Mouse (Mus musculus) embryonic facial prominence, embryonic 11.5 days (tissue): ENCODE measurements around the gene Sema6b. TPM values are rescaled to one million over a fixed set of nuclear protein-coding genes. Genes with fewer than 3 reads are reported as not detected.
A peak's percentile ranks its signal among the peaks of the same experiment; 100 is the strongest.
"Not testable (repeated sequence)": the region's sequence is repeated elsewhere in the genome, so short reads cannot be mapped to it uniquely, and the experiment has no call there.

Experiments used
- ATAC-seq: fragments of 200-750 bp; cut with Nextera tagmentation; replicated peaks from 2 replicates; pipeline ENCODE4 v1.8.0; 2017; ENCODE audit warnings: low read depth; ENCODE audit not compliant: insufficient number of reproducible peaks, low FRiP score, low TSS enrichment
- DNase-seq: peaks from one replicate; pipeline ENCODE4 v3.0.0-alpha.2; 2015; ENCODE audit warnings: low spot score
- H3K27ac ChIP-seq: fragments of 300-500 bp; sonication (generic); replicated peaks from 2 replicates; pipeline ENCODE4 v1.5.1; 2014; ENCODE audit warnings: mild to moderate bottlenecking, low read depth, low read length, control low read depth
- H3K27me3 ChIP-seq: fragments of 300-500 bp; sonication (generic); 2 replicates; pipeline ENCODE4 v1.6.1; 2014; ENCODE audit warnings: mild to moderate bottlenecking, low read length, moderate library complexity, mixed read lengths; ENCODE audit not compliant: control insufficient read depth, insufficient read depth
- H3K36me3 ChIP-seq: fragments of 300-500 bp; sonication (generic); replicated peaks from 2 replicates; pipeline ENCODE4 v1.6.1; 2014; ENCODE audit warnings: low read depth, mild to moderate bottlenecking, low read length, moderate library complexity, mixed read lengths; ENCODE audit not compliant: control insufficient read depth, insufficient read depth
- H3K4me1 ChIP-seq: fragments of 300-500 bp; sonication (generic); 2 replicates; pipeline ENCODE4 v1.6.1; 2014; ENCODE audit warnings: low read length, mixed read lengths; ENCODE audit not compliant: control insufficient read depth, insufficient read depth
- H3K4me2 ChIP-seq: fragments of 300-500 bp; sonication (generic); 2 replicates; pipeline ENCODE4 v1.6.1; 2014; ENCODE audit warnings: low read depth, mild to moderate bottlenecking, control low read depth, low read length, moderate library complexity
- H3K4me3 ChIP-seq: fragments of 300-500 bp; sonication (generic); 2 replicates; pipeline ENCODE4 v1.5.1; 2014; ENCODE audit warnings: low read depth, low read length, control low read depth
- H3K9ac ChIP-seq: fragments of 300-500 bp; sonication (generic); replicated peaks from 2 replicates; pipeline ENCODE4 v1.6.1; 2014; ENCODE audit warnings: mild to moderate bottlenecking, control low read depth, low read length
- H3K9me3 ChIP-seq: fragments of 300-500 bp; sonication (generic); replicated peaks from 2 replicates; pipeline ENCODE4 v1.6.1; 2016; ENCODE audit warnings: mild to moderate bottlenecking, low read length, inconsistent platforms, mixed read lengths; ENCODE audit not compliant: control insufficient read depth
- WGBS: fragments of 180-500 bp; shearing (Covaris S2); extraction: QIAGEN DNeasy Blood & Tissue Kit; methylation state at CpG from one replicate; pipeline ENCODE4 v1.1.7; 2014; 5-methylcytosine and 5-hydroxymethylcytosine counted together
- polyA plus RNA-seq: library from polyadenylated mRNA; unstranded; fragments of >200 nt; fragmentation: Nextera tagmentation; extraction: Ambion mirVana; gene quantifications from 2 replicates; pipeline ENCODE4 v1.2.1, GENCODE M21; 2014

The Sema6b gene
- polyA plus RNA-seq, 1 experiment from 2014 or later = 1.1 TPM

- 87% methylated on average over 1 of the region's 1 CpGs for whole genome bisulfite sequencing
- ATAC-seq (no peak), DNase-seq (no peak)
- Histone ChIP-seq H3K36me3 (peaks cover 11% of the 10 kb centered on the region), H3K4me1 (no peaks in the 10 kb centered on the region), H3K27ac (no peak overlapping the region), H3K9me3 (no peaks in the 10 kb centered on the region), H3K9ac (no peak overlapping the region), H3K27me3 (no peaks in the 10 kb centered on the region), H3K4me2 (no peak overlapping the region), H3K4me3 (no peak overlapping the region)
Measured at GRCm38 (mm10) chr17:56092312-56092711, 47.8 kb downstream of the Sema6b start.

GRCm38 (mm10) chr17:56080781-56081585 is 59.2 kb downstream of the Sema6b start:
- no peaks in the 10 kb centered on the region for H3K9me3 ChIP-seq
- H3K9ac ChIP-seq = peak overlapping the region; percentile 82
- WGBS = 9% methylated on average over 8 of the region's 8 CpGs
- H3K4me1 ChIP-seq = peaks cover 4% of the 10 kb centered on the region; the same call in 1 of the 2 replicates
- no peaks in the 10 kb centered on the region for H3K27me3 ChIP-seq
- ATAC-seq (peak; percentile 50), DNase-seq (peak; percentile 93)
- peak overlapping the region; percentile 96 for H3K4me3 ChIP-seq
- H3K36me3 ChIP-seq = no peaks in the 10 kb centered on the region; the same call in 1 of the 2 replicates
- H3K27ac ChIP-seq = no peak overlapping the region
- peak overlapping the region; percentile 92 for H3K4me2 ChIP-seq

- WGBS = 1% methylated on average over 11 of the region's 11 CpGs
- H3K9ac ChIP-seq = peak overlapping the region; percentile 82
- no peaks in the 10 kb centered on the region; the same call in 1 of the 2 replicates for H3K36me3 ChIP-seq
- no peaks in the 10 kb centered on the region for H3K27me3 ChIP-seq
- H3K4me3 ChIP-seq = peak overlapping the region; percentile 96
- DNase-seq = no peak
- H3K27ac ChIP-seq = no peak overlapping the region
- H3K4me2 ChIP-seq = peak overlapping the region; percentile 92
- peak; percentile 0; the same call in 1 of the 2 replicates for ATAC-seq
- peaks cover 4% of the 10 kb centered on the region; the same call in 1 of the 2 replicates for H3K4me1 ChIP-seq
- no peaks in the 10 kb centered on the region for H3K9me3 ChIP-seq
Measured at GRCm38 (mm10) chr17:56079921-56080320, 60.2 kb downstream of the Sema6b start.

- Histone ChIP-seq H3K4me3 (peak within 1 kb of the TSS; percentile 96), H3K4me2 (peak within 1 kb of the TSS; percentile 92)
Measured at GRCm38 (mm10) chr17:56078880-56079795, 61.0 kb downstream of the Sema6b start, which contains the start of gene Hdgfl2. TSS of gene Hdgfl2 (plus strand) at chr17:56079634.

GRCm38 (mm10) chr17:56078361-56078760 is 61.8 kb downstream of the Sema6b start:
- not testable (repeated sequence) for H3K4me3 ChIP-seq, H3K4me1 ChIP-seq, DNase-seq, H3K27ac ChIP-seq, ATAC-seq, H3K36me3 ChIP-seq, H3K27me3 ChIP-seq, H3K4me2 ChIP-seq, H3K9me3 ChIP-seq, H3K9ac ChIP-seq
- 63% methylated on average over 9 of the region's 9 CpGs for WGBS

More at GRCm38 (mm10) chr17:56078880-56079795, 61.0 kb downstream of the Sema6b start, which contains the start of gene Hdgfl2:
- DNase-seq (peak; percentile 100), ATAC-seq (peak; percentile 90)
- no peaks in the 10 kb centered on the region for H3K9me3 ChIP-seq
- WGBS = under 1% methylated on average over 61 of the region's 61 CpGs
- no peak within 1 kb of the TSS for H3K27ac ChIP-seq
- peak within 1 kb of the TSS; percentile 82 for H3K9ac ChIP-seq
- H3K36me3 ChIP-seq = no peaks in the 10 kb centered on the region; the same call in 1 of the 2 replicates
- H3K4me1 ChIP-seq = peaks cover 4% of the 10 kb centered on the region; the same call in 1 of the 2 replicates
- no peaks in the 10 kb centered on the region for H3K27me3 ChIP-seq

- no peaks in the 10 kb centered on the region; the same call in 1 of the 2 replicates for H3K36me3 ChIP-seq
- no peak overlapping the region for H3K27ac ChIP-seq
- no peak overlapping the region for H3K4me3 ChIP-seq
- H3K4me2 ChIP-seq = no peak overlapping the region
- WGBS = 90% methylated on average over 5 of the region's 5 CpGs
- ATAC-seq = no peak
- no peak overlapping the region for H3K9ac ChIP-seq
- no peaks in the 10 kb centered on the region for H3K9me3 ChIP-seq
- no peaks in the 10 kb centered on the region for H3K27me3 ChIP-seq
- DNase-seq = no peak
- H3K4me1 ChIP-seq = peaks cover 4% of the 10 kb centered on the region
Measured at GRCm38 (mm10) chr17:56077523-56077922, 62.6 kb downstream of the Sema6b start.

GRCm38 (mm10) chr17:56074827-56075208 is 65.3 kb downstream of the Sema6b start, which contains the start of gene Ubxn6:
TSS of gene Ubxn6 (minus strand) at chr17:56075028.
- H3K27me3 ChIP-seq = no peaks in the 10 kb centered on the region
- peaks cover 4% of the 10 kb centered on the region; the same call in 1 of the 2 replicates for H3K36me3 ChIP-seq
- H3K27ac ChIP-seq = peak within 1 kb of the TSS; percentile 77
- peak; percentile 55 for ATAC-seq
- H3K4me1 ChIP-seq = no peaks in the 10 kb centered on the region; the same call in 1 of the 2 replicates
- no peaks in the 10 kb centered on the region for H3K9me3 ChIP-seq
- DNase-seq = peak; percentile 98
- H3K9ac ChIP-seq = peak within 1 kb of the TSS; percentile 73
- peak within 1 kb of the TSS; percentile 58 for H3K4me3 ChIP-seq
- WGBS = under 1% methylated on average over 35 of the region's 35 CpGs
- peak within 1 kb of the TSS; percentile 68 for H3K4me2 ChIP-seq
